Mouse (Mus musculus) thymus, postnatal 36 days (tissue): ENCODE results near the gene Fam214a.

ENCODE experiments used
- DNase-seq, 2 experiments: peaks; one replicate each; pipeline ENCODE4 v3.0.0; 2022; ENCODE audit warnings: mixed read lengths in 2 of 2

Gene Fam214a

DNA sequence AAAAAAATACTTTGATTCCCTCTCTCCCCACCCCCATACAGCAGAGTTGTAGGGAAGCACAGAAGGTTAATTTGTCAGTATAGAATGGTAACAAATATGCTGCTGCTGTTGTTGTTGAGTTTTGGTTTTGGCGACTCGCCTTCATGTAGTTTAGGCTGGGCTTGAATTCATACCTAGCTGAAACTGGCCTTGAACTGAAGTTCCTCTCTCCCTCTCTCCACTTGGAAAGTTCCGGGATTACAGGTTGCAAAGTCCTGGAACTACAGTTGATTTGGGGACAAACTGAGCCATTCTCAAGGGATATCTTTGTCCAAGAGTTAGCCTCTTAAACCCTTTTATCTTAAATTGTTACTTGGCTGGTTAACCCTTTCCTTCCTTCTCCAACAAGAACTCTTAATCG, 83.3 kb downstream of the Fam214a start:
- no peak for DNase-seq

DNA sequence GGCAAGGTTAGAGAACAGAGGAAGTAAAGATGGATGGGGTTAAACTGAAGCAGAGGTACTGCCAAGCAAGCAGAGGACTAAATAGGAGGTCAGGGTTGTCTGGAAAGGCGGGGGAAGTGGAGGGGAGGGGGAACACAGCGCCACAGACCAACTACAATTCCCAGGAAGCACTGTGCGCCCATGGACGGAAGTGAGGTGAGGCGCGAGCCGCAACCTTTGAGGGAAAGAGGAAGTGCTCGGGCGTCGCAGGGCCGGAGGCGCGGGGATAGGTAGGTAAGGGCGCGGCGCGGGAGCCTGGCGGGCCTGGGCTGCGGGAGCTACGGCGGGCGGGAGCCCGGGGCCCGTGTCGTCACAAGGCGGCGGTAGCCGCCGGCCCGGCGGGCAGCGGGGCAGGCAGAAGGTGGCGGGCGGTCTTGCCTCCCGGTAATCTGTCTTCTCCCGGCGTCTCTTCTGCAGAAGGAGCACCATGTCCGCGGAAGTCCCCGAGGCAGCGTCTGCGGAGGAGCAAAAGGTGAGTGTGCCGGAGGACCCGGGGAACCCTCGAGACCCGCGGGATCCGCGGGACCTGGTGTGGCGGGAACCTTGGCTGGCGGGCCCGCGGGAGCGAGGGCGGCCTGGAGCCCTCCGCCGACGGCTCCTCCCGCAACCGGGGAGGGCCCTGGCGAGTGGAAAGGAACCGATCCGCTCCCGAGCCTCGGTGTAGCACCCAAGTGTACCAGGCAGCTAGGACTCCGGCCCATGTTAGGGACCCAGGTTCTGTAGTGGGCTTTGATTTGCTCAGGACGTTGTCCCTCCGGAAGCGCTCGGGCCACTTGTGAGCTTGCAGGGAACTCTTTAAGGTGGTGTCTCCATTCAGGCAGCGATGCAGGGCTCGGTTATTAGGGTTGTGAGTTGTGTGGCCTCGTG, 85.0 kb downstream of the Fam214a start, which contains the start of gene Arpp19:
Gene Arpp19, plus strand, starts transcription at position 164 of the 906 bp plus-strand sequence.
- DNase-seq, result peak; percentile 81 to 87

DNA sequence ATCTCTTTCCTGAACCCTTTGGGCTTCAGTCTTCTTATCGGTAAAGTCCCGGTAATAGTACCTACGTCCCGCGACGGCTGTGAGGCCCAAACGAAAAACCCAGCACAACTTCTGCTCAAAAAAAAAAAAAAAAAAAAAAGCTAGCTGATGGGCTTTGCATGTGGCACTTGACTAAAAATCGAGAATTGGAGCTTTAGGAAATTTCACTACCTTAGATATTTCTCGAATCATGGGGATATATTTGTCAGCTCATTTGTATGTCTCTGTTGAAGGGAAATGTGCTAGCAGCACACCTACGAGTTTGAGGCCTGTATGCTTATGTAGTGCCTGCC, 85.6 kb downstream of the Fam214a start:
- DNase-seq, result no peak

DNA sequence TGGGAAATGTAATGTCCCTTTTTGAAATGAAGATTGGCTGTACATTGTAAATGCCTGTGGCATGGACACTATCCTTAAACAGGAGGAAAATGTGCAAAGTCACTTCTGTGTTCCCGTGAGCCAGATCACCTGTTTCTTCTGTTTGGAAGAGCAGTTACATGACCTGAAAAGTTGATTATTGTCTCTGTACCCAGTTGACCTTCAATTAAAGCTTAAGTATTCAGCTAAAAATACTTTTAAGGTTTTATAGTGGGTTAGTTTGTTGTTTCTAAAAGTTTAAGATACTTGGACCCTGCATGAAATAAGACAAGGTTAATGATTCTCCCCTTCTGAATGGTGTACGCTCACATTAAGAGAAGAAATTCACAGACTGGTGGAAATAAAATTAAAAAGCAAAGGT, 87.9 kb downstream of the Fam214a start:
- no peak for DNase-seq

DNA sequence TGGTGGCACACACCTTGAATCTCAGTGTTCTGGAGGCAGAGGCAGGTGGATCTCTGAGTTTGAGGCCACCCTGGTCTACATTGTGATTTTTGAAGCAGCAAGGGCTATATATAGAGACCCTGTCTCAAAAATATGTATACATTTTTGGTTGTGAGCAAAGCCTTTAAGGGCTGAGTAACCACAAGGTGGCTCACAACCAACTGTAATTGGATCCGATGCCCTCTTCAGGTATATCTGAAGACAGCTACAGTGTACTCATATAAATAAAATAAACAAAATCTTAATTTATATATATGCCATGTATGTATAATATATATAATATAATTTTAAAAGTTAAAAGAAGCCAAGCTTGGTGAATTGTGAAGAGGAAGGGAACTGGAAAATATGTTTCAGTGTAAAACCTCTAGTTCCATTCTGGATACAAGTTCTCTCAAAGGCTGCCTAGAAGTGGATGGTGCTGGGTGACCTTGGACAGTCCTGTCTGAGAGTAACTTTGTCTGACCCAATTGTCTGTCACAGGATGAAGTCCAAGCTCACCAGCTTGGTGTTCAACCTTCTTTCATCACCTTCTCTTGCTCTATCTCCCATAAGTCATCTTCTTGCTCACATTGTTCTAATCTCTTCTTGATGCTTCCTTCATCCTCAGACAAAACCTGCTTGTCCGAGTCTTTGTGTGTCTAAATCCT, 89.3 kb downstream of the Fam214a start:
- DNase-seq, result no peak

DNA sequence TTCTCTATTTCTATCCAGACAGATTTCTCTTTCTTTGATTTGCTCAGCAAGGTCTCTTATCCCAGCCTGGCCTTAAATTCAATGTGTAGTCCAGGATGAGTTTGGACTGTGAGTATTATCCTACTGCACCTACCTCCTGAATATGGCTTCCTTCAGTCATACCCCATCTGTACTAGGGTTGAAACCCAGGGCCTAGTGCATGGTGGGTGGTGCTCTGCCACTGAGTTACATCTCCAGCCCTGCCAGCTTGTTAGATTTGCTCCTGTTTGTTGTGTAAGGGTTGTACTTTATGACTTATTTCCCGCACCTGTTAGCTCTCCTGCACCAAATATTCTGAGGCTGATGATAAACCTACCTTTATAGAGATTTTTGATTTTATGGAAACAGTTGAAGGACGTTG, 90.5 kb downstream of the Fam214a start:
- DNase-seq, result no peak

DNA sequence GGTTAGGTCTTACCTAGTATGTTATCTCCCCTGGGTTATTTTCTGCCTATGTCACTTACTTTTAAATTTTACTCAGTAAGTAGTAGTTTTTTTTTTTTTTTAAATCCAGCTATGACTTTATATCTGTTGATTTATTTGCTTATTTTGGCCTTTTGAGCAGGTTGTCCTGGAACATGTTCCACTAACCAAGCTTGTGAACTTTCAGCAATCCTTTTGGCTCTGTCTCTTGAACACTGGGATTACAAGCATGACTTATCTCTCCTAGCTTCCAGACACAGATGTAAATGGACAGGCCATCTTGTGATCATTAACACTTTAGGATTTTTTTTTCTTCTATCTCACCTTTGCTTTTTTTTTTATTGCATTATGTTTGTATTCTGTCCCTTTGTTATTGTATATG, 94.4 kb downstream of the Fam214a start:
- no peak for DNase-seq

DNA sequence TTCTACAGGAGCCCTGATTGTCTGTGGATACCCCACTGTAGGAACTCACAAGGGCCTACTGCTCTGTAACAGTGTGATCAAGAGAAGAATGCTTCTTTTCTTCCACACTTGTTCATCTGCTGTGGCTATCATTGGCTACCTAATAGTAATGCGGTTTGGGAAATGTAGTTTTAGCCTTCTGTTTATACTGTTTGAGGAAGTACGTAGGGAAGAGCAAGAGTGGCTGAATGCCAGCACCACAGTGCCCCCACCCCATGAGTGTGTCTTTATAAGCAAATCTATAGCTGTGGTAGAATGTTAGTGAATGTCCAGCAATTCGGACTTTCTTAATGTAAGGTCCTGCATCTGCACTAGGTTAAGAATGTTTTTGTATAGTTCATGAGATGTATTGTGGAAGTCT, 96.4 kb downstream of the Fam214a start:
- no peak for DNase-seq

DNA sequence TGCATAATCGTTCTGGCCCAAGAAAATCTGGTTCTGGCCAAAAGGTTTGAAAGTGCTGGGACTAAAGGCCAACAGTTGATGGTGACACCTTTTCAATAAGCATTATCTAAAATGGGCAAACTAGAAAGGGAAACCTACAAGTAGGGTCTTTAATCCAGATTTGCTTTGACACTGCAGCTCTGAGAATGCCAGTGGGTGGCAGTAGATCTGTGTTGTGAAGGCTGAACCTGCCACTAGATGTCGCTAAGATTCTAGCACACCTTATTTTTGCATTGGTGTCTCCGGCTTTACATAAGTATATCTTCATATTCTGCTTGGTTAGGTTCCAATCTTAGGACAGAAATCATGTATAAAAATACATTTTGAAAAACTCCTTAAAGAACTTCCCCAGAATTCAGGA, 97.3 kb downstream of the Fam214a start:
- DNase-seq, result peak; percentile 35 to 52

DNA sequence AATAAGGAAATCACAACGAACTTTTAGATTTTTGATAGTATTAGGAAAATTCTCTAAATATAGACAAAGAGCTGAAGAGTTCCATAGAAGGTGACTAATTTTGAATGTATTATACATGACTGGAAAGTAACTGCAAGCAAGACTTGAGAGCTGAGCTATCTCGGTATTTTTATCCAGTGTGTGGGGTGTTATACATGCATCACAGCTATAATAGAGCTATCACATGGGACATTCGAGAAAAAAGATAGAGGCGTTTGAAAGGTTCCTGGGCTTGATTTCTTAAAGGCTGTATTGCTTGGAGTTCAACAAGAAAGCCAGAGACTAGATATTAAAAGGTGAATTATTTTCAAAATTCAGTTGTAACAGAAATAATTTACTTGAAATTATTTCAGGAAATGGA, 99.2 kb downstream of the Fam214a start:
- no peak for DNase-seq

DNA sequence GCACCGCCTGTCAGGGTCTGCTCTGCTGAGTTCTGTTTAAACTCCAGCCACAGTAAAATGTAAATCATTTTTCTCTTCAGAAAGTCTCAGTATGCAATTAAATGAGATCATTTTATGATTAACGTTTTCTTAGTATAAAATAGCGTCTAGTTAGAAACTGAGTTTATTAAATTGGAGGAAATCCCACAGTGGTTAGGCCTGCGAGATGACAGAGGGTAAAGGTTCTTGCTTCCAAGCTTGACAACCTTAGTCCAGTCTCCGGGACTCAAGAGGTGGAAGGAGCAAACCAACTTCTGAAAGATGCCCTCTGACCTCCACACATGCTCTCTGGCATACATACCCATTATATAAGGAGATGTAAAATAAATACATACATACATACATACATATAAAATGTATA, 102.4 kb downstream of the Fam214a start:
- DNase-seq, result no peak

DNA sequence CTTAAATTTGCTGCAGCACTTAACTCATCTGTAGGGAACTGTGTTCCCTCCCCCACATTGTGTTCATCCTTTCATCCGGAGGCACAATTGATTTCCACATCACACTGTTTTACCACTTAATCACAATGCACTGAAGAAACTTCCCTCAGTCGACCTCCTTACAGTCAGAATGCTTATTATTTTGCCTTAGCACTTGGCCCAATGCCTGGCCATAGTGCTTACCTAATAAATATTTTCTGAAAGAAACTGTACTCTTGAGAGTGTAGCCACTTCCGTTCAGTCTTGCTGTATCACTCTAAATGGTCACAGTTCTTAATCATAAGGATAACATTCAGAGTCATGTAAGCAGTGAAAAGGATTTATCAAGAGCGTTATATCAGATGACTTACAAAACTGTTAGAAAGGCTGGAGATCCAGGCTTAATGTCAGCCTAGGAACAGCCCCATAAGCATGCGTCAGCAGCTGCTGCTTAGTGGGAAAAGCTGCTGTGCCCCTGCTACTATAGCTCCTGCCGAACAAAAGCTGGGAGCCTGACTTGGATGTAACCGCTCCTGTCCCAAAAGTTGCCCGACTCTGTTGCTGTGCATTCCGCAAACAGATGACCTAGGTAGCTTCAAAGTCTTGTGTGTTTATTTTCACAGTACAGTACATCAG, 112.1 kb downstream of the Fam214a start:
- DNase-seq, result no peak

DNA sequence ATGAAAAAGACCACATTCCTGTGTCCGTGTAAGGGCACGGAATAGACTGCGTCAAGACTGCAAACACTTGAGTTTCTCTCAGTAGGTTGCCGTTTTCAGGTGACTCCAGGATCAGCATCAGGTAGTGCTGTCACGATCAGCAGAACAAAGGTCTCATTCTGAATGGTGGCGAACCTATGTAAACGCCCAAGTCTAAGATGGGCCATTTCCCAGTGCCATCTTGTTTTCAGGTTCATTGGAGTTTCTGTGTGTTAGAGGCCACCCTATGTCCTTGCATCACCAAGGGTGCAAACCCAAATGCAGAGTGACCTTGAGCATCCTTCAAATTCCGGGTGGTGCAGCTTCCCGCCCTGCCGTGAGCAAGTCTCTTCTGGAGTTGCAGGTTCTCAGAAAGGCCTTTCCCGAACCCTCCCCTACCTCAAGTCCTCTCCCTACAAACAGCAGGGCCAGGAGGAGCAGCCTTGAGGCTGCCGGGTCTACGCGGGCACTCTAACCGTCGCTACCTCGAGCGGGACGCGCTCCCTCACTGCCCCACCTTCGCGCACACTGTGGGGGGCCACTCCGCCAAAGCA, 117.9 kb downstream of the Fam214a start, which contains the start of gene Myo5a:
Gene Myo5a, plus strand, starts transcription at position 559 of the 572 bp plus-strand sequence.
- DNase-seq, result no peak

DNA sequence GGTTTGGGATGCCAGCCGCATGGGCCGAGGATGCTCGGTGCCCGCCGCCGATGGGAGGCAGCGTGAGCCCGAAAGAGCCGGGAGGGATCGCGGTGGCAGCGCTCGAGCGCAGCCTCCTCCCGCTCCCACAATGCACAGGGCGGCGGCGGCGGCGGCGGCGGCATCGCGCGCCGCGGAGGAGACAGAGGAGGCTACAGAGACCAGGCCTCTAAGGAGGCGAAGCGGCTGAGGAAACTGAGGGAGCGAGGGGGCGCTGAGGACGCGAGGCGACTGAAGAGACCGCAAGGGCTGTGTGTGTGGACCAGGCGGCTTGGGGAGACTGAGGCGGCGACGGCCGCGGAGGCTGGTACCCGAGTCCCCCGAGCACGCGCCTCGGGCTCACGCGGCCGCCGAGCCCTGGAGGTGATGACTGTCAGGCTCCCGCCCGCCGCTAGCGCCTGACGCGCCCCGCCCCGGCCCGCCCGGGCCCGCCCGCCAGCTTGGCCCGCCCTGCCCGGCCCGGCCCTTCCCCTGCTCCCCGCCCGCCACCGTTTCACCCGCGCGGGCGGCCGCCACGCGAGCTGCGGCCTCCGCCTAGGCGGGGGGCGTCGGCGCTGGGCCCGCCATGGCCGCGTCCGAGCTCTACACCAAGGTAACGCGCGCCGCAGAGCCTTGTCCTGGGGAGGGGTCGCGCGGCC, 118.5 kb downstream of the Fam214a start:
- DNase-seq, result peak; percentile 75 to 81

DNA sequence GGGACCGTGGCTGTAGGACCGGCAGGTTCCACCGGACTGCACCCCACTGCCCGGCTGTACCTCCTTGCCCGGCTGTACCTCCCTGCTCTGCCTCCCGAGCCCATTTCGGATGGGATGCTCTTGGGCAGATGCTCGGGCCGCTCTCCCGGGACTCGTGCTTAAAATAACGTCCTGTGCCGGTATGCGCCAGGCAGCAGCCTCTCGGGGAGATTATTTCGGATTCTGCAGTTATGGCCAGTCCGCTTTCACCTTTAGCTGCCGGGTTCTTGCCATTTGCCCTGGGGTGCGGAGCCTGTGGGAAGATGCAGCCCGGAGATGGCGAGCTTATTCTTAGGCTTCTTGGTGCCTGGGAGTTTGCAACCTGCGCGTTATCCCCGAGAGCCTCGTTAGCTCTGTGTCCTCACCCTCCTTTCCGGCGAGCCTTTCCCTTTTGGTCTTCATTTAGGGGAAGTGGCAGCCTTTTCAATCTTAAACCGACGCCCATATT, 119.1 kb downstream of the Fam214a start:
- DNase-seq, result no peak

DNA sequence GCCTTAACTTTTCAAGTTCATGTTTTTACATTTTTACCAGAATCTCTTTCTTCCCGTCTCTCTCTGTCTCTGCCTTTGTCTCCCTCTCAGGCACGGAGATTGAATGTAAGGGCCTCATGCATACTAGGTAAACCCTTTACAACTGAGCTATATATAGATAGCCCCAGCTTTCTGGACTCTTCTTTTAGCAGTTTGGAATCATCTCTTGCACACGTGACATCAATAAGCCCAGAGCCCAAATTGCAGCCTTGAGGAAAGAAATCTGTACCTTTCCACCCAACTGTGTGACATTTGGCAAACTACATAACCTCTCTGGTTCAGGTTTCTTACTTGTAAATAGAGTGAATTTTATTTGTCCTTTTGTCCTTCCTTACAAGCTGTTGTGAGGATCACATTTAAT, 119.7 kb downstream of the Fam214a start:
- DNase-seq, result no peak

DNA sequence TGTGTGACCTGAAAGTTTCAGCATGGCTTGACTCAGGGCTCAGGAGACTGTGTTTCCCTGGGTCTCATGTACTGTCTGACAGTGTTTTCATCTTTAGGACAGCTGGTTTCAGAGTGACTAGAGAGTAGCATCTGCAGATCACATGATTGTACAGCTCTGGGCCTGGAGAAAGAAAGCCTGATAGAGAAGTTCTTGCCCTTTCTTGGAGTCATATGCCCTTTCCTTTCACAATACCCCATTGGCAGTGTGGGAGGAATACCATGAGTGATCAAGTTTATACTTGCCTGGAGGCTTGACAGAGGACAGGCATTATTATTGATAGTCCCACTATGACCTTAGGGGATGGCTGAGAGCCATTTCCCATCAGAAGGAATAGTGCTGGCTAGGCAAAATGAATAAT, 124.5 kb downstream of the Fam214a start:
- DNase-seq, result no peak
